Mouse (Mus musculus): ENCODE results near the gene Samd14. TPM values are rescaled to one million over a fixed set of nuclear protein-coding genes. Genes with fewer than 3 reads are reported as not detected.
A peak's percentile ranks its signal among the peaks of the same experiment; 100 is the strongest.

Samd14 gene
- polyA plus RNA-seq, 1 experiment from 2014 or later: 135 TPM

- H3K36me3 ChIP-seq (ENCODE audit: control insufficient read depth, insufficient read depth, low read length): peaks cover 33% of the 10 kb centered on the region
- no peaks in the 10 kb centered on the region for H3K9me3 ChIP-seq (ENCODE audit: control insufficient read depth, low read length)
- no peaks in the 10 kb centered on the region for H3K27me3 ChIP-seq (ENCODE audit: control insufficient read depth, insufficient read depth, low read length)
- no peak overlapping the region for H3K4me3 ChIP-seq (replicated peaks; ENCODE audit: low read depth, low read length)
- 0 out of 2 replicates have a peak, but pooled peaks cover 3% of the 10 kb centered on the region for H3K4me1 ChIP-seq (ENCODE audit: control insufficient read depth, insufficient read depth, low read length)
- 0 out of 2 replicates have a peak overlapping the region, but pooled peaks have one; percentile 32 for H3K27ac ChIP-seq (replicated peaks; ENCODE audit: low read depth, low read length)
- 39% methylated on average over 13 of the region's 13 CpGs for WGBS
- no peak for ATAC-seq (ENCODE audit: low FRiP score, low TSS enrichment)
- no peak overlapping the region for H3K4me2 ChIP-seq (ENCODE audit: low read length)
- no peak overlapping the region for H3K9ac ChIP-seq (replicated peaks; ENCODE audit: low read length)
- no peak for DNase-seq
These were observed 18.3 kb downstream of the Samd14 start for GRCm38 (mm10) chr11:95027850-95028470.

- WGBS: 41% methylated on average over 6 of the region's 6 CpGs
- Histone ChIP-seq H3K4me3 (replicated peaks; ENCODE audit: low read depth, low read length) (no peak overlapping the region), H3K27ac (replicated peaks; ENCODE audit: low read depth, low read length) (no peak overlapping the region), H3K9me3 (ENCODE audit: control insufficient read depth, low read length) (no peaks in the 10 kb centered on the region), H3K36me3 (ENCODE audit: control insufficient read depth, insufficient read depth, low read length) (no peaks in the 10 kb centered on the region), H3K4me1 (ENCODE audit: control insufficient read depth, insufficient read depth, low read length) (0 out of 2 replicates have a peak, but pooled peaks cover 2% of the 10 kb centered on the region), H3K27me3 (ENCODE audit: control insufficient read depth, insufficient read depth, low read length) (no peaks in the 10 kb centered on the region), H3K9ac (replicated peaks; ENCODE audit: low read length) (no peak overlapping the region), H3K4me2 (ENCODE audit: low read length) (no peak overlapping the region)
- ATAC-seq (ENCODE audit: low FRiP score, low TSS enrichment) (no peak), DNase-seq (no peak)
These were observed 23.3 kb downstream of the Samd14 start for GRCm38 (mm10) chr11:95032945-95033344.

DNA sequence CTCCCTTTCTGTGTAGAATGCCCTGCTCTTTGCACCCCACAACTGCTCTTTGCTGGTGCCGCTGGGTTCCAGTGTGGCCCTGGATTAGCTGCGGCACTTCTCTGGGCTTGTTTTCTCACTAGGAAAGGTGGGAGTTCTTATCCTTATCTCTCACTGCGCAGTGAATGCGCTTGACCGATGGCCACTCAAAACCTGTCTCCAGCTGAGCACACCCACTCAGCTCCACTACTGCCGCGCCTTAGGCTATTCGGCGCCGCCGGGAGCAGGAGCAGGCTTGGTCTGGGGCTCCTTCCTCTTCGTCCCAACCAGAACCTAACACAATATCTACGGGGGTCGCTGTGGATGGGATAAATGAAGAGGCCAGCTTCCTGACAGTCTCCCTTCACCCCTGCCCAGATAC is 23.9 kb downstream of the Samd14 start:
- WGBS: 80% methylated on average over 14 of the region's 14 CpGs
- ATAC-seq (ENCODE audit: low FRiP score, low TSS enrichment) (no peak), DNase-seq (no peak)

GRCm38 (mm10) chr11:95034902-95035301 is 25.2 kb downstream of the Samd14 start:
- DNase-seq (no peak), ATAC-seq (ENCODE audit: low FRiP score, low TSS enrichment) (no peak)
- Histone ChIP-seq H3K4me1 (ENCODE audit: control insufficient read depth, insufficient read depth, low read length) (peaks cover 1% of the 10 kb centered on the region; the same call in 1 of the 2 replicates), H3K36me3 (ENCODE audit: control insufficient read depth, insufficient read depth, low read length) (no peaks in the 10 kb centered on the region), H3K27me3 (ENCODE audit: control insufficient read depth, insufficient read depth, low read length) (no peaks in the 10 kb centered on the region), H3K9me3 (ENCODE audit: control insufficient read depth, low read length) (no peaks in the 10 kb centered on the region), H3K4me2 (ENCODE audit: low read length) (no peak overlapping the region), H3K9ac (replicated peaks; ENCODE audit: low read length) (no peak overlapping the region), H3K4me3 (replicated peaks; ENCODE audit: low read depth, low read length) (no peak overlapping the region), H3K27ac (replicated peaks; ENCODE audit: low read depth, low read length) (no peak overlapping the region)
- WGBS: 75% methylated on average over 10 of the region's 10 CpGs

More for the DNA sequence above, 23.9 kb downstream of the Samd14 start:
- Histone ChIP-seq H3K27ac (replicated peaks; ENCODE audit: low read depth, low read length) (no peak overlapping the region), H3K27me3 (ENCODE audit: control insufficient read depth, insufficient read depth, low read length) (no peaks in the 10 kb centered on the region), H3K4me2 (ENCODE audit: low read length) (no peak overlapping the region), H3K36me3 (ENCODE audit: control insufficient read depth, insufficient read depth, low read length) (no peaks in the 10 kb centered on the region), H3K4me1 (ENCODE audit: control insufficient read depth, insufficient read depth, low read length) (no peaks in the 10 kb centered on the region), H3K9me3 (ENCODE audit: control insufficient read depth, low read length) (no peaks in the 10 kb centered on the region), H3K9ac (replicated peaks; ENCODE audit: low read length) (no peak overlapping the region), H3K4me3 (replicated peaks; ENCODE audit: low read depth, low read length) (no peak overlapping the region)

DNA sequence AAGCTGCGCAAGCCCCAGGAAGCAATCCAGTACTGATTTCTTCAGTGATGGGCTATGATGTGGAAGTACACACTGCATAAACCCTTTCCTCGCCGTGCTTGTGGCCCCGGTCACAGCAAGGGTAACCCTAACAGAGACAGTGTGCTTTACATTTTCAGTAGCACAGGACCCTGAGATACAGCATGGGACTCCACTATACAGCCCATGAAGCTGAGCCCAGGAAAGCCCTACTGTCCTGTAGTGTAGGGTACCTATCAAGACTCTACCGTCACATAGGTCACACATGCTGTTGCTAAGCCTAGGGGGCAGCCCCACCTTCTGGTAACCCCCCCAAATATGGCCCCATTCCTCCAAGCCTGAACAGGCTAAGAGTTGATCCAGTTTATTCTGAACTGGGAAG is 26.8 kb downstream of the Samd14 start:
- 95% methylated on average over 5 of the region's 5 CpGs for WGBS
- H3K4me2 ChIP-seq (ENCODE audit: low read length): no peak overlapping the region
- no peak overlapping the region for H3K4me3 ChIP-seq (replicated peaks; ENCODE audit: low read depth, low read length)
- no peaks in the 10 kb centered on the region for H3K9me3 ChIP-seq (ENCODE audit: control insufficient read depth, low read length)
- DNase-seq: no peak
- no peaks in the 10 kb centered on the region for H3K27me3 ChIP-seq (ENCODE audit: control insufficient read depth, insufficient read depth, low read length)
- no peak overlapping the region for H3K9ac ChIP-seq (replicated peaks; ENCODE audit: low read length)
- no peak for ATAC-seq (ENCODE audit: low FRiP score, low TSS enrichment)
- H3K27ac ChIP-seq (replicated peaks; ENCODE audit: low read depth, low read length): no peak overlapping the region
- H3K36me3 ChIP-seq (ENCODE audit: control insufficient read depth, insufficient read depth, low read length): no peaks in the 10 kb centered on the region
- peaks cover 9% of the 10 kb centered on the region for H3K4me1 ChIP-seq (ENCODE audit: control insufficient read depth, insufficient read depth, low read length)

DNA sequence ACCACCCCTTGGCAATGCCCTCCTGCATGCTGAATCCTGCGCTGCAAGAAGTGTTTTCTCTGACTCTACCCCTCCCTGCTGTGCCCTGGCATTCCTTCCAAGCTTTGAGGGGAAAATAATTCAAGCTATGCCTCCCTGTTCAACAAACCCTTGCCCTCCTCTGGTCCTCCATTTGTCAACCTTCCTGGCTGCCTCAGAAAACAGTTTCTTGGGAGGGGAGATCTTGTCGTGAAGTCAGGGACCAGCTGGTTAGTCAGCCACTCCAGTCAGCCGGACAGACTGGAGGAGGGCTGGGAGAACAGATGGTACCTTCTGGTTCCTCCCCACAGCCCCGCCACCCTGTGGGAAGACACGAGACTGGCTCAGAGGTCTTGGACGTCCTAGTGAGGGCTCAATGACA is 27.6 kb downstream of the Samd14 start:
- Histone ChIP-seq H3K27me3 (ENCODE audit: control insufficient read depth, insufficient read depth, low read length) (no peaks in the 10 kb centered on the region), H3K9me3 (ENCODE audit: control insufficient read depth, low read length) (no peaks in the 10 kb centered on the region), H3K9ac (replicated peaks; ENCODE audit: low read length) (no peak overlapping the region), H3K36me3 (ENCODE audit: control insufficient read depth, insufficient read depth, low read length) (no peaks in the 10 kb centered on the region), H3K4me2 (ENCODE audit: low read length) (no peak overlapping the region), H3K4me1 (ENCODE audit: control insufficient read depth, insufficient read depth, low read length) (peaks cover 12% of the 10 kb centered on the region), H3K4me3 (replicated peaks; ENCODE audit: low read depth, low read length) (no peak overlapping the region), H3K27ac (replicated peaks; ENCODE audit: low read depth, low read length) (no peak overlapping the region)
- WGBS: 55% methylated on average over 6 of the region's 6 CpGs
- DNase-seq (no peak), ATAC-seq (ENCODE audit: low FRiP score, low TSS enrichment) (no peak)

DNA sequence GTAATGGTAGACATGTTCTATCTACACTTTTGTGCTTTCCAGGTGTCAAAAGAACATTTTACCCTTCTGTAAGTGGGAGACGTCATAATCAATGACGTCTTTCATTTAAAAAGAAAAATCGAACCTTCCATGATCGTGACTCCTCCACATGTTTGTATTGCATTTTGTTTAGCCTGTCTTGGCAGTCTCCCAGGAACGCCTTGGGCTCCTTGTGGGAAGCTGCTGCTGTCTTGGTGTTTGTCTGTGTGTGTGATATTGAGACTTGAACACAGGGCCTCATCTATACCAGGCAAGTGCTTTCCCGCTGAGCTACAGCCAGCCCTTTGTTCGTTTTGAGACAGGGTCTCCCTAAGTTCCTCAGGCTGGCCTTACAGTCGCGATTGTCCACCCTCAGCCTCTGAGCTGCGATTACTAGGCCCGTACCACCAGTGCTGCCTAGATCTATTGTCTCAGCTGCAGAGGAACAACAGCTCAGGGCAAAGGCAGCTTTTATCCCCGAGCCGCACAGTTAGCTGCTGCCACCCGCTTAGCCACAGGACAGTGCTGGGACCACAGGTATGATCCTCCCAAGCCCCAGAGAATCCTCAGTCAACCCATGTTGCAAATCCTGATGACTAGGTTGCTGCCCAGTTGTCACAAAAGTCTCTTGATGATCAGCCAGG is 28.6 kb downstream of the Samd14 start:
- H3K4me1 ChIP-seq (ENCODE audit: control insufficient read depth, insufficient read depth, low read length): peaks cover 12% of the 10 kb centered on the region
- no peak overlapping the region for H3K4me2 ChIP-seq (ENCODE audit: low read length)
- H3K36me3 ChIP-seq (ENCODE audit: control insufficient read depth, insufficient read depth, low read length): no peaks in the 10 kb centered on the region
- DNase-seq (no peak), ATAC-seq (ENCODE audit: low FRiP score, low TSS enrichment) (no peak)
- H3K27me3 ChIP-seq (ENCODE audit: control insufficient read depth, insufficient read depth, low read length): no peaks in the 10 kb centered on the region
- 75% methylated on average over 14 of the region's 14 CpGs for WGBS
- H3K4me3 ChIP-seq (replicated peaks; ENCODE audit: low read depth, low read length): no peak overlapping the region
- H3K9me3 ChIP-seq (ENCODE audit: control insufficient read depth, low read length): no peaks in the 10 kb centered on the region
- H3K27ac ChIP-seq (replicated peaks; ENCODE audit: low read depth, low read length): no peak overlapping the region
- no peak overlapping the region for H3K9ac ChIP-seq (replicated peaks; ENCODE audit: low read length)

- DNase-seq (no peak), ATAC-seq (ENCODE audit: low FRiP score, low TSS enrichment) (no peak)
- Histone ChIP-seq H3K27me3 (ENCODE audit: control insufficient read depth, insufficient read depth, low read length) (no peaks in the 10 kb centered on the region), H3K9ac (replicated peaks; ENCODE audit: low read length) (no peak overlapping the region), H3K4me2 (ENCODE audit: low read length) (no peak overlapping the region), H3K4me3 (replicated peaks; ENCODE audit: low read depth, low read length) (no peak overlapping the region), H3K9me3 (ENCODE audit: control insufficient read depth, low read length) (no peaks in the 10 kb centered on the region), H3K4me1 (ENCODE audit: control insufficient read depth, insufficient read depth, low read length) (peaks cover 12% of the 10 kb centered on the region), H3K27ac (replicated peaks; ENCODE audit: low read depth, low read length) (no peak overlapping the region), H3K36me3 (ENCODE audit: control insufficient read depth, insufficient read depth, low read length) (no peaks in the 10 kb centered on the region)
- 78% methylated on average over 13 of the region's 13 CpGs for WGBS
These were observed 29.4 kb downstream of the Samd14 start for GRCm38 (mm10) chr11:95038818-95039655.

All from midbrain, embryonic 14.5 days (tissue).